Mouse (Mus musculus) testis, adult 2 months (tissue): ENCODE measurements at regions not wholly inside any gene's neighbourhood (a gene's known extent, or its start where the extent isn't known, plus 50 kb on each side); places are given as distances from the start of the nearest gene placed in this dataset.

Experiments
- H3K27ac ChIP-seq: fragments of 200-500 bp; 2 replicates; pipeline ENCODE4 v1.5.1; 2012; ENCODE audit warnings: low read depth, low read length; ENCODE audit not compliant: control insufficient read depth, insufficient read depth
- H3K27me3 ChIP-seq: fragments of 200-500 bp; 2 replicates; pipeline ENCODE4 v1.6.1; 2012; ENCODE audit warnings: mild to moderate bottlenecking, low read length, moderate library complexity; ENCODE audit not compliant: control insufficient read depth, insufficient read depth
- H3K36me3 ChIP-seq: fragments of 200-500 bp; 2 replicates; pipeline ENCODE4 v1.6.1; 2012; ENCODE audit warnings: mild to moderate bottlenecking, low read length; ENCODE audit not compliant: control insufficient read depth, insufficient read depth
- H3K4me1 ChIP-seq: fragments of 200-500 bp; 2 replicates; pipeline ENCODE4 v1.6.1; 2012; ENCODE audit warnings: low read length; ENCODE audit not compliant: control insufficient read depth, insufficient read depth
- H3K4me3 ChIP-seq: fragments of 200-500 bp; 2 replicates; pipeline ENCODE4 v1.5.1; 2012; ENCODE audit warnings: low read depth, mild to moderate bottlenecking, low read length, moderate library complexity, mixed read lengths; ENCODE audit not compliant: control insufficient read depth
- CTCF ChIP-seq: fragments of 200-500 bp; IDR thresholded peaks from 2 replicates; pipeline ENCODE4 v1.5.1; 2012; ENCODE audit warnings: low read depth, mild to moderate bottlenecking, inconsistent platforms, low read length, moderate library complexity; ENCODE audit not compliant: control insufficient read depth, insufficient read depth, insufficient replicate concordance
- POLR2A ChIP-seq: fragments of 200-500 bp; IDR thresholded peaks from 2 replicates; pipeline ENCODE4 v1.6.1; 2012; ENCODE audit warnings: low read depth, mild to moderate bottlenecking, inconsistent platforms, low read length, moderate library complexity; ENCODE audit not compliant: control insufficient read depth

GRCm38 (mm10) chr6:145302105-145302504 is 52.1 kb upstream of the Kras start:
- Histone ChIP-seq H3K36me3 (no peaks in the 10 kb centered on the region), H3K4me3 (no peak overlapping the region), H3K27me3 (no peaks in the 10 kb centered on the region), H3K4me1 (peaks cover 7% of the 10 kb centered on the region), H3K27ac (no peak overlapping the region)
- TF ChIP-seq POLR2A (no peak), CTCF (no peak)

- no peaks in the 10 kb centered on the region for H3K36me3 ChIP-seq
- TF ChIP-seq CTCF (no peak), POLR2A (no peak)
- H3K4me3 ChIP-seq: no peak overlapping the region
- no peaks in the 10 kb centered on the region for H3K27me3 ChIP-seq
- H3K27ac ChIP-seq: no peak overlapping the region
- peaks cover 7% of the 10 kb centered on the region for H3K4me1 ChIP-seq
These were observed 50.3 kb upstream of the Kras start for GRCm38 (mm10) chr6:145300266-145300858.
